Mouse (Mus musculus) liver, embryonic 12.5 days (tissue): Measurements from ENCODE around the gene Cpa1. TPM values are rescaled to one million over a fixed set of nuclear protein-coding genes. Genes with fewer than 3 reads are reported as not detected.

ENCODE experiments used
- ATAC-seq: fragments of 200-750 bp; cut with Nextera tagmentation; 2 replicates; pipeline ENCODE4 v1.8.0; 2017; ENCODE audit warnings: moderate number of reproducible peaks, mild to moderate bottlenecking, moderate library complexity
- H3K27ac ChIP-seq: fragments of 300-500 bp; sonication (generic); 2 replicates; pipeline ENCODE4 v1.5.1; 2016; ENCODE audit warnings: mild to moderate bottlenecking
- H3K27me3 ChIP-seq: fragments of 300-500 bp; sonication (generic); replicated peaks from 2 replicates; pipeline ENCODE4 v1.6.1; 2016; ENCODE audit warnings: mild to moderate bottlenecking, moderate library complexity
- H3K36me3 ChIP-seq: fragments of 300-500 bp; sonication (generic); 2 replicates; pipeline ENCODE4 v1.6.1; 2016; ENCODE audit warnings: mild to moderate bottlenecking, moderate library complexity
- H3K4me1 ChIP-seq: fragments of 300-500 bp; sonication (generic); 2 replicates; pipeline ENCODE4 v1.6.1; 2016
- H3K4me2 ChIP-seq: fragments of 300-500 bp; sonication (generic); 2 replicates; pipeline ENCODE4 v1.6.1; 2016; ENCODE audit warnings: mild to moderate bottlenecking, moderate library complexity
- H3K4me3 ChIP-seq: fragments of 300-500 bp; sonication (generic); 2 replicates; pipeline ENCODE4 v1.5.1; 2016; ENCODE audit warnings: mild to moderate bottlenecking, moderate library complexity
- H3K9ac ChIP-seq: fragments of 300-500 bp; sonication (generic); 2 replicates; pipeline ENCODE4 v1.6.1; 2016; ENCODE audit warnings: mild to moderate bottlenecking, moderate library complexity
- H3K9me3 ChIP-seq: fragments of 300-500 bp; sonication (generic); replicated peaks from 2 replicates; pipeline ENCODE4 v1.6.1; 2016; ENCODE audit warnings: mild to moderate bottlenecking, moderate library complexity
- WGBS: fragments of 180-500 bp; shearing (Covaris S2); methylation state at CpG from one replicate; pipeline ENCODE4 v1.1.7; 2016; ENCODE audit not compliant: insufficient replicate concordance; 5-methylcytosine and 5-hydroxymethylcytosine counted together
- polyA plus RNA-seq: library from polyadenylated mRNA; unstranded; fragments of >200 nt; fragmentation: Nextera tagmentation; extraction: Ambion mirVana; gene quantifications from 2 replicates; pipeline ENCODE4 v1.2.1, GENCODE M21; 2016

Gene Cpa1
- polyA plus RNA-seq, 1 experiment from 2014 or later, result 0.54 TPM

GRCm38 (mm10) chr6:30624763-30625162, 14.3 kb upstream of the Cpa1 start:
- Histone ChIP-seq H3K27ac (no peak overlapping the region), H3K27me3 (peaks cover 26% of the 10 kb centered on the region), H3K9me3 (no peaks in the 10 kb centered on the region), H3K4me3 (no peak overlapping the region), H3K4me2 (no peak overlapping the region), H3K9ac (no peak overlapping the region), H3K36me3 (no peaks in the 10 kb centered on the region), H3K4me1 (no peaks in the 10 kb centered on the region)
- ATAC-seq, result no peak
- 71% methylated on average over 9 of the region's 9 CpGs for WGBS

GRCm38 (mm10) chr6:30628152-30628551, 10.9 kb upstream of the Cpa1 start:
- WGBS, result 57% methylated on average over 6 of the region's 6 CpGs
- Histone ChIP-seq H3K36me3 (no peaks in the 10 kb centered on the region), H3K9ac (no peak overlapping the region), H3K27ac (no peak overlapping the region), H3K4me3 (no peak overlapping the region), H3K4me2 (no peak overlapping the region), H3K27me3 (peaks cover 8% of the 10 kb centered on the region), H3K4me1 (no peaks in the 10 kb centered on the region), H3K9me3 (no peaks in the 10 kb centered on the region)
- ATAC-seq, result no peak

- 71% methylated on average over 1 of the region's 1 CpGs for WGBS
- H3K9ac ChIP-seq, result no peak overlapping the region
- ATAC-seq, result no peak
- H3K4me3 ChIP-seq, result no peak overlapping the region
- no peak overlapping the region for H3K27ac ChIP-seq
- no peaks in the 10 kb centered on the region for H3K36me3 ChIP-seq
- 0 out of 2 replicates have a peak, but pooled peaks cover 4% of the 10 kb centered on the region for H3K27me3 ChIP-seq
- H3K9me3 ChIP-seq, result no peaks in the 10 kb centered on the region
- H3K4me1 ChIP-seq, result no peaks in the 10 kb centered on the region
- no peak overlapping the region for H3K4me2 ChIP-seq
Measured at GRCm38 (mm10) chr6:30629989-30630388, 9.0 kb upstream of the Cpa1 start.

- ATAC-seq, result no peak
Measured at GRCm38 (mm10) chr6:30635361-30635862, 3.6 kb upstream of the Cpa1 start.

GRCm38 (mm10) chr6:30636186-30636842, 2.7 kb upstream of the Cpa1 start:
- H3K27me3 ChIP-seq, result peaks cover 6% of the 10 kb centered on the region; the same call in 1 of the 2 replicates
- no peaks in the 10 kb centered on the region for H3K9me3 ChIP-seq
- no peak overlapping the region for H3K4me2 ChIP-seq
- peak overlapping the region; percentile 60 for H3K27ac ChIP-seq
- no peak for ATAC-seq
- no peak overlapping the region for H3K9ac ChIP-seq
- peaks cover 15% of the 10 kb centered on the region for H3K4me1 ChIP-seq
- 56% methylated on average over 4 of the region's 4 CpGs for WGBS
- no peak overlapping the region for H3K4me3 ChIP-seq
- H3K36me3 ChIP-seq, result no peaks in the 10 kb centered on the region

More at GRCm38 (mm10) chr6:30635361-30635862, 3.6 kb upstream of the Cpa1 start:
- WGBS, result 49% methylated on average over 8 of the region's 8 CpGs
- Histone ChIP-seq H3K27ac (peak overlapping the region; percentile 27; the same call in 1 of the 2 replicates), H3K4me3 (no peak overlapping the region), H3K4me1 (peaks cover 15% of the 10 kb centered on the region), H3K9me3 (no peaks in the 10 kb centered on the region), H3K9ac (no peak overlapping the region), H3K36me3 (no peaks in the 10 kb centered on the region), H3K27me3 (peaks cover 6% of the 10 kb centered on the region; the same call in 1 of the 2 replicates), H3K4me2 (no peak overlapping the region)

- Histone ChIP-seq H3K27me3 (peaks cover 15% of the 10 kb centered on the region; the same call in 1 of the 2 replicates), H3K27ac (no peak overlapping the region), H3K36me3 (no peaks in the 10 kb centered on the region), H3K9me3 (no peaks in the 10 kb centered on the region), H3K9ac (no peak overlapping the region), H3K4me2 (no peak overlapping the region), H3K4me1 (peaks cover 21% of the 10 kb centered on the region), H3K4me3 (no peak overlapping the region)
- WGBS, result 42% methylated on average over 12 of the region's 12 CpGs
- ATAC-seq, result no peak
Measured at GRCm38 (mm10) chr6:30643694-30644460, 4.9 kb downstream of the Cpa1 start.

GRCm38 (mm10) chr6:30644462-30644861, 5.4 kb downstream of the Cpa1 start:
- no peaks in the 10 kb centered on the region for H3K9me3 ChIP-seq
- no peak overlapping the region for H3K27ac ChIP-seq
- H3K27me3 ChIP-seq, result peaks cover 15% of the 10 kb centered on the region; the same call in 1 of the 2 replicates
- ATAC-seq, result no peak
- H3K9ac ChIP-seq, result no peak overlapping the region
- 79% methylated on average over 3 of the region's 3 CpGs for WGBS
- no peak overlapping the region for H3K4me3 ChIP-seq
- no peaks in the 10 kb centered on the region for H3K36me3 ChIP-seq
- H3K4me1 ChIP-seq, result peaks cover 15% of the 10 kb centered on the region
- H3K4me2 ChIP-seq, result no peak overlapping the region

- no peak for ATAC-seq
- WGBS, result 72% methylated on average over 6 of the region's 6 CpGs
Measured at GRCm38 (mm10) chr6:30645379-30645778, 6.4 kb downstream of the Cpa1 start.

GRCm38 (mm10) chr6:30649651-30650296, 10.8 kb downstream of the Cpa1 start:
- no peak overlapping the region for H3K4me2 ChIP-seq
- no peak for ATAC-seq
- no peak overlapping the region for H3K4me3 ChIP-seq
- 76% methylated on average over 11 of the region's 11 CpGs for WGBS
- H3K27ac ChIP-seq, result no peak overlapping the region
- H3K27me3 ChIP-seq, result no peaks in the 10 kb centered on the region
- H3K4me1 ChIP-seq, result no peaks in the 10 kb centered on the region
- H3K9me3 ChIP-seq, result no peaks in the 10 kb centered on the region
- H3K9ac ChIP-seq, result no peak overlapping the region
- H3K36me3 ChIP-seq, result no peaks in the 10 kb centered on the region

More at GRCm38 (mm10) chr6:30645379-30645778, 6.4 kb downstream of the Cpa1 start:
- H3K36me3 ChIP-seq, result no peaks in the 10 kb centered on the region
- no peaks in the 10 kb centered on the region for H3K9me3 ChIP-seq
- 0 out of 2 replicates have a peak, but pooled peaks cover 8% of the 10 kb centered on the region for H3K27me3 ChIP-seq
- no peak overlapping the region for H3K27ac ChIP-seq
- H3K4me2 ChIP-seq, result no peak overlapping the region
- no peak overlapping the region for H3K4me3 ChIP-seq
- H3K4me1 ChIP-seq, result peaks cover 14% of the 10 kb centered on the region
- no peak overlapping the region for H3K9ac ChIP-seq

- H3K27me3 ChIP-seq, result no peaks in the 10 kb centered on the region
- H3K4me3 ChIP-seq, result no peak overlapping the region
- H3K27ac ChIP-seq, result no peak overlapping the region
- no peaks in the 10 kb centered on the region for H3K36me3 ChIP-seq
- no peaks in the 10 kb centered on the region for H3K9me3 ChIP-seq
- WGBS, result 45% methylated on average over 9 of the region's 9 CpGs
- no peak overlapping the region for H3K9ac ChIP-seq
- no peaks in the 10 kb centered on the region for H3K4me1 ChIP-seq
- no peak for ATAC-seq
- no peak overlapping the region for H3K4me2 ChIP-seq
Measured at GRCm38 (mm10) chr6:30652425-30653188, 13.6 kb downstream of the Cpa1 start.

GRCm38 (mm10) chr6:30653518-30653917, 14.5 kb downstream of the Cpa1 start:
- no peak overlapping the region for H3K27ac ChIP-seq
- WGBS, result 66% methylated on average over 6 of the region's 6 CpGs
- H3K9ac ChIP-seq, result no peak overlapping the region
- no peak for ATAC-seq
- no peaks in the 10 kb centered on the region for H3K27me3 ChIP-seq
- no peaks in the 10 kb centered on the region for H3K36me3 ChIP-seq
- H3K4me3 ChIP-seq, result no peak overlapping the region
- H3K4me2 ChIP-seq, result no peak overlapping the region
- H3K4me1 ChIP-seq, result peaks cover 4% of the 10 kb centered on the region
- no peaks in the 10 kb centered on the region for H3K9me3 ChIP-seq
